Mouse (Mus musculus): ENCODE data around the gene Vmn2r70.

The Vmn2r70 gene

DNA sequence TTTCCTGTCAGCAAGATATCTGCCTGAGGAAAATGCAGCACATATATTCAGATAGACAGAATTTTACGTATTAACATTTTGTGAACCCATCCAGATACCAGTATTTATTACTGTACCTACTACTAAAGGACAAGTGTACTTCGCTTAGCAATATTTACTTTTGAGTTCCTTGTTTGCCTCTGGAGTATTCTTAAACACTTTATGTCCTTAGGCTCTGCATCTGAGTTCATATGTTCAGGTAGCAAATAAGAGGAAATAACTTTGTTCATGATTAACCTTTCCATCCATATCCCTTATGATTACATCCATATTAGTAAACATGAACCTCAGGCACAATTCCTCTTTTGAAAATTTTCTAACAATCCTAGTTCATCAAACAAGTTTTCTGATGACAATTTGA lies at the start of gene Vmn2r70:
TSS of gene Vmn2r70 (minus strand) at position 101 of the 400 bp plus-strand sequence.
- no peak for DNase-seq

GRCm38 (mm10) chr7:85562787-85563186 lies 6.2 kb downstream of the Vmn2r70 start, which contains the start of gene Vmn2r71:
TSS of gene Vmn2r71 (plus strand) at chr7:85563087.
- no peak for DNase-seq

GRCm38 (mm10) chr7:85543118-85543517 lies 25.9 kb downstream of the Vmn2r70 start:
- DNase-seq = no peak

DNA sequence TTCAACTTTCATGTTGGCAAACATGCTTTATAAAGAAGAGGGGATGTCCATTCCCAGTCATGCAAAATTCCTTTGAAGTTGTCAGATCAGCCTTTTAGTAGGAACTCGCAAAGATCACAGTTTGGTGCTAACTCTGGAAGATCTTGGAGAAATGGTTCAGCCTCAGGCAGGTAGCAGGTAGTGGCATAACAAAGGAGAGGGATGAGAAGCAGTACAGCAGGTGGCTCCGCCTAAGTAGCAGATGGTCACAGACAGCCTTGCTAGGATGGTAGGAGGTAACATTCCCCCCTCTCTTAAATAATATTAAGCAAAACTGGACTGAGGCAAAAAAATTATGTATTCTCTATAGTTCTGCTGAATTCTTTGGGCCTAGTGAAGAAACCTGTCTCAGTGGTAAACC lies 26.9 kb downstream of the Vmn2r70 start:
- DNase-seq = no peak
